Mouse (Mus musculus) layer of hippocampus, postnatal 25 days (tissue): ENCODE results near the gene Tmem131. TPM values are rescaled to one million over a fixed set of nuclear protein-coding genes. Genes with fewer than 3 reads are reported as not detected.

ENCODE experiments used
- DNase-seq, 2 experiments: peaks; one replicate each; pipeline ENCODE4 v3.0.0; 2022; ENCODE audit warnings: mixed read lengths in 2 of 2, low spot score in 1 of 2; ENCODE audit errors: extremely low spot score in 1 of 2
- total RNA-seq, 2 experiments: library from RNA; stranded (reverse); gene quantifications; 2 replicates each; pipeline ENCODE4 v1.2.3; 2021

The Tmem131 gene
- total RNA-seq, 2 experiments from 2014 or later = 48.4 to 61.9 TPM

DNA sequence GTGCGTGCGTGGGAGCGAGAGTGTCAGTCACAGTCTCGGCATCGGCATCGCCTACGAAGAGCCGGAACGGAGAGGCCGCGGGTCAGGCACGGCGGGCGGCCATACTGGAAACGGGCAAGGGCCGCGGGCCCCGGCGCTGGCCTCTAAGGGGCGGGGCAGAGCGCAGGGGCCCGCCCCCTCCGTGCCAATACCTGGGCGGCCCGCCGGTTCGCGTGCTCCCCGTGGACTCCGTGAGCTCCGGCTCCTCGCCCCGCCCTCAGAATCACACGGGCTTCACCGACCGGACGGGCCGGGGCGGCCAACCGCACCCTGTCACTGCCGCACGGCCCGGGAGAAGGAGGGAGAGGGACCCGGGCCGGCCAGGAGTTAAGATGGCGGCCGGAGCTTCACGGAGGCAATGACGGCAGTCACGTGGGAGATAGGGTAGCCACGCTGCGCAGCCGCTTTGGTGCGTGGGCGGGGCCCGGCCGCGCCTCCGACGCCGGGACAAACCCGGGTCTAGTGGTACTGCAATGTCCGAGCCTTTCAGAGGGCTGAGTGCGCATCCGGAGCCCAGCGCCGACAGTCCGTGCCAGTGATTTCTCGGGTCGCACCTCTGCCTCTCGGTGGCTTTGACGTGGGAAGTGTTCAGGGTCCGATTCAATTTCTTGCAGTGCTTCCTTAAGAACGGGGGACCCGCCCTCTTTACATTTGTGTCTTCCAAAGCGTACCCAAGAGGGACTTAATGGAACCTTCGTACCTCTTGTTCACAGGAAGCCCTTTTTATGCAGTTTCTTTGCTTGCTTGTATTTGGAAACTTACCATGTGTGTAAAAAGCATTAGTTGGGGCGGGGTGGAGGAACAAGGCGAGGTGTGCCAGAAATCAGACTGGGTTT, 3.7 kb downstream of the Tmem131 start:
- DNase-seq = peak; percentile 82 to 87

GRCm38 (mm10) chr1:36938801-36939286, 4.6 kb downstream of the Tmem131 start:
- DNase-seq = peak; percentile 12 to 39

GRCm38 (mm10) chr1:36938348-36938747, 5.1 kb downstream of the Tmem131 start:
- DNase-seq = no peak

GRCm38 (mm10) chr1:36937648-36938047, 5.8 kb downstream of the Tmem131 start:
- DNase-seq = no peak

- no peak for DNase-seq
Observed at GRCm38 (mm10) chr1:36937015-36937414, 6.5 kb downstream of the Tmem131 start.

GRCm38 (mm10) chr1:36936567-36936966, 6.9 kb downstream of the Tmem131 start:
- DNase-seq = no peak

DNA sequence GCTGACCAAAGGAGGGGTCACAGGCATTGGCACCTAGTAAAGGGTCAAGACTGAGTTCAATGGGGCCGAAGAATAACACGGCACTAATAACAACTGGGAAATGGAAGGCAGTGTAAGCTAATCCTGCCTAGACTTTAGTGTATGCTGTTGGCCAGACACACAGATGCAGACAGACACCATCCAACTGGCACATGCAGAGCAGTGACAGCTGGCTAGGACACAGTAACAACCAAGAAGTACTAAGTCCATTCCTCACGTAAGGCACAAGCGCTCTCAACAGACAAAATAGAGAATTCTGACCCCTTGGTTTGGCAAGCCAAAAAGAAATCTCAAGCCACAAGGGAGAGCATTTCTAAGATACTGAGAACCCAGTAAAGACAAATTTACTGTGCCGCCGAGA, 8.7 kb downstream of the Tmem131 start:
- DNase-seq = no peak

GRCm38 (mm10) chr1:36933965-36934585, 9.4 kb downstream of the Tmem131 start:
- no peak for DNase-seq

DNA sequence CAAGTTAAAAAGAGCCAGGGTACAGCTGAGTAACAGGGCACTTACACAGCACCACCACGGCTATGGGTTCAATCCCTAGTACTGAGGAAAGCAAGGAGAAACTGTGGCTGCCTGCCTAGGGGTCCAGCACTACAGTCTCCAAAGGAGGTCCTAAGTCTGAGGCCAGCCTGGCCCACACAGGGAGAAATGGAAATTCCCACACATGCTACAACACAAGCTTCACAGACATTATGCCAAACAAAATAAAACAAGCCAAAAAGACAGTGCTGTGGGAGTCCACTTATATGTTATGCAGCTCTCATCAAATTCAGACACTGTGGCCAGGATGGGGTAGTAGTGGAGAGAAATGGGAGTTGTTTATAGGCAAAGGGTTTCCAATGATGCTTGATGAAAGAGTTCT, 11.2 kb downstream of the Tmem131 start:
- DNase-seq = no peak

DNA sequence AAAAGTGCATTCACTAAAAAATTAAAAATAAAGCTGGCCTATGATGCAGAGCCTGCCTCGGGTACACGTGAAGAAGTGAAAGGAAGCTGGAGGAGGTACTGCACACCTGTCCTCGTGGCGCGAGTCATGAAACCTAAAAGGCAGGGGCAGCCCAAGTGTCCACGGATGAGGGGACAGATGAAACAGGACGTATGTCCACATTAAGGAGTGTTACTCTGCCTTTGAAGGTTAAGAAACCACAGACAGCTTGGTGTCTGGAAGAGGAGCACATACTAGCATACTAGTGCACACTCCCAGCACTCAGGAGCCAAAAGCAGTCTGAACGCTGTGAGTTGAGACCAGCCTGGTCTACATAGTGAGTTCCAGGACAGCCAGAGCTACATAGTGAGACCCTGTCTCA, 12.6 kb downstream of the Tmem131 start:
- DNase-seq = no peak

DNA sequence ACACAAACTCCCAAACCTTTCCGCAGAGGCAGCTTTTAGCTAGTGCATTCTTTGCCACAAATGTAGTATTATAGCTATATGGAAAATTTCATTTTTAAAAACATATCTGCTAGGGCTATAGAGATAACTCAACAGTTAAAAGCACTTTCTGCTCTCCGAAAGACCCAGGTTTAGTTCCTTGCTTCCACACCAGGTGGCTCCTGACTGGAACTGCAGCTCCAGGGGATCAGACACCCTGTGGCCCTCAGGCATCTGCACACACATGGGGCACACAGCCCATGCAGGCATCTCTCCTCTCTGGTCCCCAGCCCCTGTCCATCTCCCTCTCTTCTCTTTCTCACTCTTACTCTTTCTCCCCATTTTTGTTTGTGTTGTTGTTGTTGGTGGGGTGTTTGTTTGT, 13.5 kb downstream of the Tmem131 start:
- no peak for DNase-seq

DNA sequence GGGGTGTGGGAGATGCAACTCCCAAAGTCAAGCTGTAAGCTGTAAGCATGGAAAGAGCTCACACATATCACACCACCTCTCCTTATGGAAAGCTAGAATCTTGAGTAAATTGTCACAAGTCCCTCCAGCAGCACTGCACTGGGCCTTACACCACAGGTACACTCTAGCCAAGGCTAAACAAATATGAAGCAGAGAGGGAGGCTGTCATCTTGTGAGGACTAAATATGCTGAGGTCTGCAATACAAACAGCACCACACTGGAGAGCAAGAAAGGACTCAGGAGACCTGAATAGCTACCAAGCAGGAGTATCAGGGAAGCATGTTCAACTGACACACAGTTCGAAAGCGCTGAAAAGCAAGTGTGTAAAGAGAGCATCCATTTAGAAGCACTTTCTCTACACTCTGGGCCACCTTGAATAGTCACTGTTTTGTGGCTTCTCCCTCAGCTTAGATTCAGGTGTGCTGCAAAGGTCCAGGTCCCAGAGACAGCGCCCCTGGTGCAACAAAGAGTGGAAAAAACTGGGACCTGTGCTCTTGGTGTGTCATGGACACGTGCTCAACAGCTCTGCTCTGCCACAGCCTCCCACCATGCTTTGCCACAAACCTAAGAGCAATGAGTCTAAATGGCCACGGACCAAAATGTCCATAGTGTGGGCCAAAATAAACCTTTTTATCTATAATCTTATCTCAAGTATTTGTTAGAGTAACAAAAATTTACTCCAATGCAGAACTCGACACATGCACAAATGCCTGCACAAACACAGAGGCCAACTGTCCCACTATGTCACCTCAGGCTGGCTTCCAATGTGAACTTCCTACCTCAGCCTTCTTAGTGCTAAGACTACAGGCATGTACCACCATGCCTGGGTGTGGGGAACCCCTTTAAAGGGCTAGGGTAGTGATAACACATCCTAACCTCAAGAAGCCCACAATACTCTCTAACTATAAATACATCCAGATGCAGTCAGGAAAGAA, 14.8 kb downstream of the Tmem131 start:
- DNase-seq = no peak

DNA sequence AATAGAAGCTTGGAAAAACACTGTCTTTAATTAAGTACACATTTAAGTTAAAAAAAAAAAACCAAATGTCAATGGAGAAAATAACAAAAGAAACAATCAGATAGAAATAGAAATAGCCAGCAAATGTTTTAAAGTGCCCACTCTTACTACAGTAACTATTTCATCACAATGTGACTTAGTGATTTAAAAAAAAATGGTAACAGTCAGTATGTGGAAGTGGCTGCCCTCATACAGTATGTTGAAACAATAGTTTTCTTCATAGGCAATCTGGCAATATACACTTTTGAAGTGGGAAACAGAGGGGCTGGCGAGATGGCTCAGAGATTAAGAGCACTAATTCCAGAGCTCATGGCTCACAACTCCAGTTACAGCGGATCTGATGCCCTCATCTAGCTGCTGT, 15.9 kb downstream of the Tmem131 start:
- DNase-seq = no peak

GRCm38 (mm10) chr1:36926738-36927137, 16.7 kb downstream of the Tmem131 start:
- no peak for DNase-seq

DNA sequence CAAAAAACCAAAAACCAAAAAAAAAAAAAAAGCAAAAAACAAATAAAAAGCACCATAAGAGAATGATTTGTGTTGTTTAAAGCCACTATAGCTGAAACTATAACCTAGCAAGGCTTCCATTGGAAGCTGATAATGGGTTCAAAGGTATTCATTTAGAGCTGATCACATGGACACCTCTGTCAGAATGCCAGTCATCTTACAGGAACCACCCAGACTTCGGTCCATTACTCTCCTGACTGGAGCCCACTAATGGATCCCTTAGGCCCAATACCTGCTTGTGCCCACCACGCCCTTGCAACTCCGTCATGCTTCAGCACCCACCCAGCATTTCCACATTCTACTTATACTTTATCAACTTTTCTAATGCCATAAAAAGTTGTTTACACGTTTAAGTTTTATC, 17.2 kb downstream of the Tmem131 start:
- DNase-seq = no peak

DNA sequence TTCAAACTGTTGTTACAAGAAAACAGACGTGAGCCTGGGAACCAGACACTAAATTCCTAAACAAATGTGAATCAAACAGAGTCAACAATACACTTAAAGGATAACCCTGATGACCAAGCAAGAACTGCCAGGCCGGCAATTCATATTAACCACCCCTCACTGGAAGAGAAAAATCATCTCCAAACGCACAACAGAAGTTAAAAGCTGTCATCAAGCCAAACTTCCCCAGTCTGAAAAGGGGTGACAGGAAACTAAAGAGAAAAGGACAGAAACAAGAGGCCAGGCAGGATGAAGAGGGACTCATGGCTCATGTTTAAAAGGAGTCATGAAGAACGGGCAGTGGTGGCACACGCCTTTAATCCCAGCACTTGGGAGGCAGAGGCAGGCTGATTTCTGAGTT, 17.7 kb downstream of the Tmem131 start:
- DNase-seq = no peak

GRCm38 (mm10) chr1:36924853-36925252, 18.6 kb downstream of the Tmem131 start:
- DNase-seq = no peak

DNA sequence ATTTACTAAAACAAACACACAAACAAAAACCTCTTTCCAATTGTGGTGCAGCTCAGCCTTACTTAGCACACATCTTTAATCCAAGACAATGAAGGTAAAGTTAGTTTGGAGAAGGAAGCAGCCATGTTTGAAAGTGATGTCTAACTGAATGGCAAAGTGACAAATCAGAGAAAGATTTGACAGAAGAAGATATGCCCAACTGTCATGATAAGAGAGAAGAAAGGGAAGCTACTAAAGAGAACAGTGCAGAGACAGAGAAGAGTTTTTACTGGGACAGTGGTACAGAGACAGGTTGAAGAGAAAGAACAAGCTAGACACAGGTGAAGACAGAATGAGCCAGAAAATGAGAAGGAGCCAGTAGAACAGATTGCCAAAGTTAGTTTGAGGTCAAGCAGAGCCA, 19.6 kb downstream of the Tmem131 start:
- DNase-seq = no peak

GRCm38 (mm10) chr1:36922623-36923421, 20.6 kb downstream of the Tmem131 start:
- DNase-seq = no peak
